Mouse (Mus musculus) liver, postnatal 0 days (tissue): ENCODE measurements around the gene Rapgef2. TPM values are rescaled to one million over a fixed set of nuclear protein-coding genes. Genes with fewer than 3 reads are reported as not detected.

Experiments used
- ATAC-seq: fragments of 200-750 bp; cut with Nextera tagmentation; 2 replicates; pipeline ENCODE4 v1.8.0; 2017; ENCODE audit warnings: mild to moderate bottlenecking, moderate library complexity
- DNase-seq: peaks from one replicate; pipeline ENCODE4 v3.0.0-alpha.2; 2016
- H3K27ac ChIP-seq: fragments of 300-500 bp; sonication (generic); 2 replicates; pipeline ENCODE4 v1.5.1; 2014; ENCODE audit warnings: antibody characterized with exemption, moderate library complexity, mild to moderate bottlenecking, low read depth
- H3K27me3 ChIP-seq: fragments of 300-500 bp; sonication (generic); 2 replicates; pipeline ENCODE4 v1.6.1; 2014; ENCODE audit warnings: low read length, control low read depth, mixed read lengths; ENCODE audit not compliant: insufficient read depth
- H3K36me3 ChIP-seq: fragments of 300-500 bp; sonication (generic); replicated peaks from 2 replicates; pipeline ENCODE4 v1.6.1; 2014; ENCODE audit warnings: mild to moderate bottlenecking, control low read depth, low read length, moderate library complexity, mixed read lengths; ENCODE audit not compliant: insufficient read depth
- H3K4me1 ChIP-seq: fragments of 300-500 bp; sonication (generic); 2 replicates; pipeline ENCODE4 v1.6.1; 2014; ENCODE audit warnings: antibody characterized with exemption, mild to moderate bottlenecking, control low read depth; ENCODE audit not compliant: insufficient read depth
- H3K4me2 ChIP-seq: fragments of 300-500 bp; sonication (generic); 2 replicates; pipeline ENCODE4 v1.6.1; 2014; ENCODE audit warnings: low read depth, mild to moderate bottlenecking, low read length, moderate library complexity, mixed read lengths
- H3K4me3 ChIP-seq: fragments of 300-500 bp; sonication (generic); 2 replicates; pipeline ENCODE4 v1.5.1; 2014; ENCODE audit warnings: low read depth, low read length
- H3K9ac ChIP-seq: fragments of 300-500 bp; sonication (generic); replicated peaks from 2 replicates; pipeline ENCODE4 v1.6.1; 2014; ENCODE audit warnings: mild to moderate bottlenecking, moderate library complexity
- H3K9me3 ChIP-seq: fragments of 300-500 bp; sonication (generic); 2 replicates; pipeline ENCODE4 v1.6.1; 2016; ENCODE audit warnings: mild to moderate bottlenecking, control low read depth, low read length, mixed read lengths
- CTCF ChIP-seq: sonication (generic); IDR thresholded peaks from 2 replicates; pipeline ENCODE4 v1.5.1; 2016; ENCODE audit warnings: antibody characterized with exemption, low read depth
- EP300 ChIP-seq: IDR thresholded peaks from 2 replicates; pipeline ENCODE4 v1.6.1; 2016; ENCODE audit warnings: antibody characterized with exemption, low read depth, mild to moderate bottlenecking
- WGBS: fragments of 180-500 bp; shearing (Covaris S2); extraction: QIAGEN DNeasy Blood & Tissue Kit; methylation state at CpG from one replicate; pipeline ENCODE4 v1.1.7; 2014; ENCODE audit not compliant: insufficient replicate concordance; 5-methylcytosine and 5-hydroxymethylcytosine counted together
- polyA plus RNA-seq: library from polyadenylated mRNA; unstranded; fragments of >200 nt; fragmentation: Nextera tagmentation; extraction: Ambion mirVana; gene quantifications from 2 replicates; pipeline ENCODE4 v1.2.1, GENCODE M21; 2015

Rapgef2 gene
- polyA plus RNA-seq, 1 experiment from 2014 or later: 1.8 TPM

DNA sequence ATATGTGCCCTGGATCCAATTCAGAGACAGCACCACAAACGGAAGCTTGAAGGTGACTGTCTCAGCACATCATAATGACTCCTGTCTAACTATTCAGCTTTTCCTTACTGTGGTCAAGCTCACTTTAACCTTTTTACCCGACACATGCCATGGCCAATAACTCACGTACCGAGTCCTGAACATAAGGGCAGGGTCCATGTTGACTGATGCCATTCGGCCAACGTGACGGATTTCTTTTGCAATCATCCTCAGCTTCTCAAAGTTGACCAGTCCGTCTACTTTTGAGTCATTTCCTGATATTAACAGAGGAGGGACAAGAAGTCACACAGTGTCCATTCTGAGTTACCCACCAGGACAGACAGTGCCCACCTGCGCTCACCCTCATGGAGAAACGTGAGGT, 203.3 kb downstream of the Rapgef2 start:
- peak; percentile 86 for ATAC-seq
- peak; percentile 44 for DNase-seq
- H3K36me3 ChIP-seq: peaks cover 48% of the 10 kb centered on the region
- H3K4me3 ChIP-seq: no peak overlapping the region
- H3K27ac ChIP-seq: peak overlapping the region; percentile 66
- H3K4me2 ChIP-seq: no peak overlapping the region
- no peaks in the 10 kb centered on the region for H3K9me3 ChIP-seq
- TF ChIP-seq CTCF (no peak), EP300 (0 out of 2 replicates have a peak, but pooled peaks have one; percentile 53)
- WGBS: 70% methylated on average over 10 of the region's 10 CpGs
- H3K4me1 ChIP-seq: no peaks in the 10 kb centered on the region; the same call in 1 of the 2 replicates
- H3K27me3 ChIP-seq: no peaks in the 10 kb centered on the region
- no peak overlapping the region for H3K9ac ChIP-seq

DNA sequence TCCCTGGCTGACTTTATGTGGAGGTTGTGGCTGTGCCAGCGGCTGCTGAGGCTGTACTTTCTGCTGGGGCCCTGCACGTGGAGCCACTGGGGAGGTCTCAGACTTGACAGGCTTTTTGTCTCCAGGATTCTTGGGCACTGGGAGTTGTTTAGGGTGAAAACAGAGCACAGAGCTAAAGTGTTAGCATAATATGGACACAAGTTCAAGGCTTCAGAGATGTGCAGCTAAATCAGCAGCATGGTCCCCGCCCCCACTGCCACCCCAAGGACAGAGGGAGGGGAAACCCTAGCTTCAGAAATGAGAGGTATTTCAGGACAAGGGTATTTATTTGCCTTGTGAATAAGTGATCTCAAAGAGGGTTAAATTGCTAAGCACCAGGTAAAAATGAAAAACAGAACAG, 207.2 kb downstream of the Rapgef2 start:
- DNase-seq (no peak), ATAC-seq (no peak)
- no peak overlapping the region for H3K4me2 ChIP-seq

DNA sequence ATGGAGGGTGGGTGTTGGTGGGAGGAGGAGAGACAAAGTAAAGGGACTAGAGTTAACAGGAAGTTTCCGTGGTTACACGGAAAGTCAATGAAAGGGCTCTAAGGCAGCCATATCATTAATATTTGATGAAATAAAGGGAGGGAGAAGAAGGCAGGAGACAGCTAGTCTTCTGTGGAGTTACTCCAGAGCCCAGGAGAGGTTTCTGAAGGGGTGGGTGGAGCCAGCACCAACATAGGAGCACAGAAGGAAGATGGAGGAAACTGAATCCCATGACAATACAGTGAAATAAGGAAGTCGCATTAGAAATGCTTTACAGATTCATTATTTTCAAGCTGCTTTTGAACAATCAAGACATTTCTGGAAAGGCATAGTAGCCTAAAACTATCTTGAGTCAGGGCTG, 211.3 kb downstream of the Rapgef2 start:
- 77% methylated on average over 3 of the region's 3 CpGs for WGBS
- no peak overlapping the region for H3K9ac ChIP-seq
- H3K4me2 ChIP-seq: no peak overlapping the region
- H3K4me3 ChIP-seq: no peak overlapping the region
- no peaks in the 10 kb centered on the region for H3K9me3 ChIP-seq
- no peak for ATAC-seq
- H3K4me1 ChIP-seq: no peaks in the 10 kb centered on the region
- no peak overlapping the region for H3K27ac ChIP-seq
- no peak for TF ChIP-seq EP300
- TF ChIP-seq CTCF: no peak
- no peak for DNase-seq
- no peaks in the 10 kb centered on the region for H3K27me3 ChIP-seq
- peaks cover 17% of the 10 kb centered on the region for H3K36me3 ChIP-seq

More for the DNA sequence above, 207.2 kb downstream of the Rapgef2 start:
- Histone ChIP-seq H3K4me3 (no peak overlapping the region), H3K9me3 (no peaks in the 10 kb centered on the region), H3K4me1 (no peaks in the 10 kb centered on the region), H3K36me3 (peaks cover 39% of the 10 kb centered on the region), H3K27ac (no peak overlapping the region), H3K27me3 (no peaks in the 10 kb centered on the region), H3K9ac (no peak overlapping the region)
- WGBS: 85% methylated on average over 3 of the region's 3 CpGs
- no peak for TF ChIP-seq CTCF
- no peak for TF ChIP-seq EP300

DNA sequence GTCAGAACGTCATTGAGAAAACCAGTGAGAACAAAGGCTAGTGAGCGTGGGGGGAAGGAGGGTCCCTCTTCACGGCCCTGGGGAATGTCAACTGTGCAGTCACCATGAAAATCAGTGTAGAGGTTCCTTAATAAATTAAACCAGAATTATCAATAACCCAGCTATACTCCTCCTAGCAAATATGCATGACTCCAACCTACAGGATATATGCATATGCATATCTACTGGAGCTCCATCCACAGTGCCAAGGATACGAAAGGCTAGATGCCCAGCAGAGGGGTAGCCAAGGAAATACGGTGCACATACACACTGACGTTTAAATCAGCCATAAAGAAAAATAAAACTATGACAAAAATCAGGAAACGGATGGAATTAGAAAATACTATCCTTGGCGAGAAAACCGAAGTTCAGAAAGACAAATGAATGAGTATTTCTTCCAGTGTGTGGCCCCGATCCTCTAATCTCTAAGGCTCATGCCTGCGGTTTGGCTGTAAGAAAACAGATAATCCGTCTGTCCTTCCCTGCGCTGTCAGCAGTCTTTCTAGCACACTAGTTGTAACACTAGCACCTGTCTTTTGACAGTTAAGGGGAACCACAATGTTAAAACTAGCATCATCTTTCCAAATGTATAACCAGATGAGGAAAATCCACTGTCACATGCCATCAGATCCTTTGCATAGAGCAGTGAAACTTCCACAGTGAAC, 212.6 kb downstream of the Rapgef2 start:
- WGBS: 64% methylated on average over 13 of the region's 13 CpGs
- ATAC-seq: 0 out of 2 replicates have a peak, but pooled peaks have one; percentile 29
- no peaks in the 10 kb centered on the region for H3K4me1 ChIP-seq
- peaks cover 19% of the 10 kb centered on the region for H3K36me3 ChIP-seq
- H3K4me3 ChIP-seq: no peak overlapping the region
- no peak for DNase-seq
- H3K4me2 ChIP-seq: no peak overlapping the region
- no peak overlapping the region for H3K27ac ChIP-seq
- H3K9ac ChIP-seq: no peak overlapping the region
- TF ChIP-seq CTCF (no peak), EP300 (peak; percentile 86)
- H3K27me3 ChIP-seq: no peaks in the 10 kb centered on the region
- H3K9me3 ChIP-seq: no peaks in the 10 kb centered on the region

DNA sequence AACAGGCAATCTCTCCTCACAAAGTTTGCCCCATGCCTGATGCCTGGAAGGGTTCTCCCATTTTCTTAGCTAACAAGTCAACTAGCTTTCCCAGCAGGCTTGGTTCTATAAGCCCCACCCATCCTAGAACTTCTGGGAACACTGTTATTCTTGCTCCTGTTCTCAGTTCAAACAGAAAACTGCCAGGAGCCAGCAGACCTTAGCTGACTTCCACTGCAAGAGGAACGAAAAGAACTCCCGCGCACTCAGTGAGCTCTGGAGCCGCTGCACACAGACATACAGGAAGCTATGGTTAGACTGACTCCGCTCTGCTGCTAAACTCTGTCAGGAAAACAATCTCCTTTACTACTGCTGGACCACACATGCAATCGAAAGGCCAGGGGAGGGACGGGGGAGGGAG, 214.8 kb downstream of the Rapgef2 start:
- Histone ChIP-seq H3K4me2 (no peak overlapping the region), H3K36me3 (peaks cover 19% of the 10 kb centered on the region), H3K9me3 (no peaks in the 10 kb centered on the region), H3K4me1 (no peaks in the 10 kb centered on the region), H3K4me3 (no peak overlapping the region), H3K9ac (no peak overlapping the region), H3K27ac (peak overlapping the region; percentile 1; the same call in 1 of the 2 replicates), H3K27me3 (no peaks in the 10 kb centered on the region)
- ATAC-seq (no peak), DNase-seq (no peak)
- no peak for TF ChIP-seq EP300
- no peak for TF ChIP-seq CTCF
- WGBS: 31% methylated on average over 5 of the region's 7 CpGs

DNA sequence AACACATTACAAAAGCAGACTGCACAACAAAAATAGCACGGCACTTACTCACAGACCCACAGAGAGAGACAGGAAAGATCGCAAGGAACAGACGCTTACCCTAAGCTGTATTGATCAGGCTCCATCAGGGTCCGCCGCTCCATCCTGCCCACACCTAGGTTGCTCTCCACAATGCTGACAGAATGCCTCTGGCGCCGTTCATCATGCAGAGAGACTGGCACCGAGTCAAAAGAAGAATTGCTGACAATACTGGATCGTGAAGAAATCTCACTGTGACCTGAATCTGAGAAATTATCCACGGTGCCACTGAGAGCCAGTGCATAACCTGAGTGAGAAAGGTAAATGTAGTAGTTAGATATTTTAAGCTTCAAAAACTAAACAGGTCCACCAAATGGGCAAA, 216.4 kb downstream of the Rapgef2 start:
- 85% methylated on average over 10 of the region's 10 CpGs for WGBS
- no peak overlapping the region for H3K4me2 ChIP-seq
- DNase-seq: no peak
- no peaks in the 10 kb centered on the region for H3K27me3 ChIP-seq
- no peak for TF ChIP-seq CTCF
- no peak for TF ChIP-seq EP300
- ATAC-seq: no peak
- no peaks in the 10 kb centered on the region for H3K9me3 ChIP-seq
- no peak overlapping the region for H3K4me3 ChIP-seq
- no peak overlapping the region for H3K27ac ChIP-seq
- no peak overlapping the region for H3K9ac ChIP-seq
- H3K36me3 ChIP-seq: peaks cover 27% of the 10 kb centered on the region
- no peaks in the 10 kb centered on the region for H3K4me1 ChIP-seq
